Mouse (Mus musculus) cerebellum, adult 18-20 months (tissue): Measurements from ENCODE around the gene Gabbr2.

Source experiments
- DNase-seq, 2 experiments: peaks; one replicate each; pipeline ENCODE4 v3.0.0; 2021

Gene Gabbr2

GRCm38 (mm10) chr4:46915476-46915875 is 76.2 kb downstream of the Gabbr2 start:
- DNase-seq = no peak

DNA sequence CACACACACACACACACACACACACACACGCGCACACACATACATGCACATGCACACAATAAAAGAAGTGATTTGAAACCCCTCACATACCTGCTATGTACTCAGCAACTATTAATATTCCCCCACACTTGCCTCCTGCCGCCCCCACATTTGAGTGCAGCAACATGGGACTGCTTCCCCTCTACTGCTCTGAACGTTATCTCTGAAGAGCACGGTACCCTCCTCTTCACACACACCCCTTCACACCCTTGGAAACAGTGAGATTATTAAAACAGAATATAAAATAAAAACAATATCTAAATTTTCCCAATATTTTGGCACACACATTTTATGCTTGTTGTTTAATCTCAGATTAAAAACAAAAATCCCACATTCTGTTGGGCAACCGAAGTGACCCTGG is 77.1 kb downstream of the Gabbr2 start:
- no peak for DNase-seq

DNA sequence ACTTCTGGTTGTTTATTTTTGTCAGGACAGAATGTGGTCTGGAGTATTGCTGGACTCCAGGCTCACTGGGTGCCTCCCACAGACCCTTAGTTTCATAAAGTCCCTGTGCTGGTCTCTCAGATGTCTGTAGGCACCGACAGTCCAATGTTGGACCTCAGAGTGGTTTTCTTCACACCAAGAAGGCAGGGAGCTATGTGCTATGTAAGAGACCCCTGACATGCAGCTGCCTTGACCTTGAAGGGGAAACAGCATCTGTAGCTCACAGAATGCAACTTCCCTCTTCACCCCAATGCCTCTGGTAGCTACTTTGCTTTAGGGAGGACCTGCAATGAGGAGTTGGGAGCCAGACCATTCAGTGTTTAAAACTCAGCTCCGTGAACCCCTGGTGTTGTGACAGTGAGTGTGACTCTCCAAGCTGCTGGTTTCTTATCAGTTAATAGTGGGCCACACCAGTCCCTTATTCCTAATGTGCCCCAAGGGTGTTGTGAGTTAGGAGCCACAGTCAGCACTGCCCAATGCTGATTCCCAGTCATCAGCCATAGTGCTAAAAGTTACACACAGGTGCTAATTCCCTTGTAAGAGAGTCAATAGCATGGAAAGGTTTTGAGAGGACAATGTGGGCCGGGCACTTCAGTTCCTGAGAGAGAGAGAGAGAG is 85.5 kb downstream of the Gabbr2 start:
- no peak for DNase-seq

GRCm38 (mm10) chr4:46905152-46905551 is 86.5 kb downstream of the Gabbr2 start:
- no peak for DNase-seq

- no peak for DNase-seq
Measured at GRCm38 (mm10) chr4:46904129-46904528, 87.5 kb downstream of the Gabbr2 start.

DNA sequence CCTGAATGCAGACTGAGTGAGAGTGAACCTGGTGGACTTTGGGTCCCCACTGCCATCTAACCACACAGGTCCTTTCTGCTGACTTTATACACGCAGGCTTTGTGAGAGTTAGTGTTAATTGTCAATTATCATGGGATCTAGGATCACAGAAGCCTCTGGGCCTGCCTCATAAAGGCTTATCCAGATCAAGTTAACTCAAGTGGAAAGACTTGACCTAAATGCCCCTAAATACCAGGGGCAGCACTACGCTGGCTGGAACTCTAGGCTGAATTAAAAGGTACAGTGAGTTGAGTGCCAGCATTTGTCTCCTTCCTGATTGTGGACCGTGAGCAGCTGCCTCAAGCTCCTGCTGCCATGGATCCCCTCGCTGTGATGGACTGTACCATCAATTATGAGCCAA is 93.1 kb downstream of the Gabbr2 start:
- DNase-seq = no peak

- no peak for DNase-seq
Measured at GRCm38 (mm10) chr4:46897634-46898399, 93.9 kb downstream of the Gabbr2 start.

DNA sequence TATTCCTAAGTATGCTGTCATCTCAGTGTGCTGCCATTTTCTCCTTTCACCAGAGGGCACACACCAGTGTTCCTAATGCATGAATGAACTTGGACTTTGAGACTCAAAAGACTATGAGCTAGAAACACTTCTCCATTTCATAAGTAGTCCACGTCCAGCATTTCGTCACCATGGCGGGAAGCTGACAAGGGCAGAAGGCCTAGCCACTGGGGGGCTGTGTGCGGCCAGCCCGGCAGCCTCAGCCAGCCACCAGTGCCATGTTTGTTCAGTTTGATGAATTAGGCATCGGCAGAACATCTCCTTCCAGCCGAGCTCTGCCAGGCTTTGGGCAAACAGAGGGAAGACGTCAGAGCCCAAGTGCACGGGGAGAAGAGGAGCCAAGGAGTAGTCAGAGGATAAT is 97.5 kb downstream of the Gabbr2 start:
- DNase-seq = peak; percentile 51 to 54

DNA sequence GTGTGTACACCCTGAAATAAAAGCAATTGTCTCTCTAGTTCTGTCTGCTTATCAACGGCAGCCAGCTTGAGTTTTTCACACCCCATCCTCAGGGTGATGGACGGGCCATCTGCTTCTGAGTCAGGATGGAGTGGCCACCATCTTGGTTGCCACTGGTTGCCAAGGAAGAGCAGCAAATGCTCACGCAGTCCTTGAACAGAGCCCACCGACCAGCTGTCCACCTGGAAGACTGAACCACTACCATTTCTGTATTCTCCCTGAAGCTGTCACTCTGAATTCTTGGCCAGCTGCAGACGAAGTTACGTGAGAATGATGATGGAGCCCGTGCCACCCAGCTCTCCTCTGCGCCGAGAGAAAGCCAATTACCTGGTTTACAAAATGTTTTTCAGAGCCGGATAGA is 102.5 kb downstream of the Gabbr2 start:
- no peak for DNase-seq

DNA sequence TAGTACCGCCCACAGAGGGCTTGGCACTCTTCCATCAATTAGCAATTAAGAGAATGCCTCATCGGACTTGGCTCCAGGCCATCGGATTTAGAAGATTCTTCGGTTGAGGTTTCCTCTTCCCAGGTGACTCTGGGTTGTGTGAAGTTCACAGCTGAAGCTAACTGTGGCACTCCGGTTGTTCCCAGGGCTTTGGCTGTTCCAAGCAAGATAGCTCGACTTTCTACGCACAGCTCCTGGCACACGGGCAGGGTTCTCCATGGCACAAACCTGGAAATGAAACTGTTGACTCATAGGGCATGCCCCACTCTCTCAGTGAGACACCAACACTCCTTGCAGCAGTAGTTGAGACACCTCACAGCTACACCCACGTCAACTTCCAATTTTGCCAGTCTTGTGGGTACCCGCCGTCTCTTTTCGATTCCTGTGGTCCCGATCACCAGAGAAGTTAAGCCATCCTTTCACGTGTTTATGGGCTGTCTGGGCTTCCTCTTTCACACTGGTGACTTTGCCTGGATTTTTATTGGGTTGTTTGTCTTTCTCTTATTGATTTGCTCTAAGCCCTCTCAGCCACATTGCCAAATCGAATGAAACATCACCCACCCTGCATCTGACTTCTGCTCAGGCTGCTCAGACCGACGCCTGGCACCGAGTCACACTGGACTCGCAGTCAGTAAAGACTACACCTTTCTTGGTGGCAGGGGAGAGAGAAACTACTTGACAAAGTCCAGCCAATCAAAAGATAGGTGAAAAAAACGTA is 105.9 kb downstream of the Gabbr2 start:
- peak; percentile 42 to 53 for DNase-seq

DNA sequence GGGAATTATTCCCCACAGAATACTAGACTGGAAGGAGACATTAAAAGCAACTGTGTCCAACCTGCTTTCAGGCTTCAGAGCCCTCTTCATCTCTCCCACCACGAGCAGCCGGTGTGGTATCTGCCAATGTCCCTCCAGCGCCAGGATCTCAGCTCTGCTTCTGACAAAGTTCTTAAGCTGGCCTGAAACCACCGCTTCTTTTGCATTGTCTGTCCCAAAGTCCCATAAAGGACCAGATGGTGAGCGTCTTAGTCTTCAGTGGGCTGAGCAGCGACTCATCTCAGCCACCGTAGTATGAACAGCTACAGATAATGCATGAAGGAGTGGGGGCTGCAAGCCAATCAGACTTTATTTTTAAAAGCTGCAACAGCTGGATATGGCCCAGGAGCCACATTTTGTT is 107.5 kb downstream of the Gabbr2 start:
- DNase-seq = no peak

- peak; percentile 66 for DNase-seq
Measured at GRCm38 (mm10) chr4:46883546-46883945, 108.1 kb downstream of the Gabbr2 start.

DNA sequence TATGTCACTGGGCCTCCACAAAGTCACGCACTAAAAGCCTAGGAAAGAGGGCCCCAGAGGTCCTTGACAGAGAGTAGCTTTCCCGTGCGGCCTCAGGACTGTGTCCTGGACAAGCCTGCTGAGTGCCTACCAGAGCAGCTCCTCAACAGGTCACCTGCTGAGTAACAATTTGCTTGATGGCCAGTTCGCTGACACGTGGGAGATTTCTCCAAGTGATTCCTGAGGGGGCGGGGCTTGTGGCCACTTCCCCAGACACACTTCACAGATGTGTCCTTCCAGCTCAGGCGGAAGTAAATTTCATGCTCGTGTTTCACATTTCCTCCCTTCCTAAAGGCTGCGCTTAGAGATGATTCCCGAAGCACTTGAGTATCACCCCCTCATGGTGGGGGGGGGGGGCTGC is 108.6 kb downstream of the Gabbr2 start:
- peak; percentile 45 for DNase-seq

GRCm38 (mm10) chr4:46881271-46881670 is 110.4 kb downstream of the Gabbr2 start:
- no peak for DNase-seq

DNA sequence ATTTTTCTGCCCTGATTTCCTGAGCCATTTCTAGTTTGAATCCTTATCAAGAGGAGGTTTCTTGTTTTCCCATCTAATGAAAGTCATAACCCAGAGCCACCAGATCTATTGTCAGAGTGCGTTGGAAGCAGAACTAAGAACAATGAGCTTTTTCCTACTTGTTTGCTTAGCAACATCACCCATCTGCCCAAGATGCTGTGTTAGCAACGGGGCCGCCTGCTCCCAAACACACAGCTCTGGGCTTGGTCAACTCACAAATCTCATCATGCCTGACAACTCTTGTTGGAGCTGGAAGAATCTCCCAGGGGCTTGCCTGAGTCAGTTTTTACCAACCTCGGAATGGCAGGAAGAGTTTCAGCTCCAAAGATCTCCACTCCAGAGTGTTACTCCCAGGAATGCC is 111.7 kb downstream of the Gabbr2 start:
- no peak for DNase-seq

GRCm38 (mm10) chr4:46872750-46873149 is 118.9 kb downstream of the Gabbr2 start:
- no peak for DNase-seq

DNA sequence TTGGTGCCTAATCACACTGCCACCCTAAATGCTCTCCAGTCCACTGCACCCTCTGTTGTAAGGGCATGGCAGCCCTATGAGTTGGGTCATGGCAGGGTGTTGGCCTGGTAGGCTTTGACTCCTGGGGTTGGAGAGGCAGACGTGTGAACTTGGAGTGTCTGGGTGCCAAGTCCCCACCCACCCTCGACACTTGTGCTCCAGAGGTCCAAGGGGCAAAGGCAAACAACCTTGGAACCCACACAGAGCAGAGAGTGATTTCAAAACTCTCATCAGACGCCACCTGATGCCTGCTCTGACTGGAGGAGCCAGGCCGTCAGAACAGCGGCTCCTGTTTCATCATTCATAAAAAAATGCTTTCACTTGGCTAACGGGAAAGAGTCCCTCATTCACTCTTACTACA is 121.5 kb downstream of the Gabbr2 start:
- DNase-seq = no peak

GRCm38 (mm10) chr4:46869380-46869779 is 122.3 kb downstream of the Gabbr2 start:
- DNase-seq = no peak

- DNase-seq = no peak
Measured at GRCm38 (mm10) chr4:46868921-46869320, 122.8 kb downstream of the Gabbr2 start.

- DNase-seq = no peak
Measured at GRCm38 (mm10) chr4:46868181-46868580, 123.5 kb downstream of the Gabbr2 start.

GRCm38 (mm10) chr4:46867779-46868178 is 123.9 kb downstream of the Gabbr2 start:
- no peak for DNase-seq

DNA sequence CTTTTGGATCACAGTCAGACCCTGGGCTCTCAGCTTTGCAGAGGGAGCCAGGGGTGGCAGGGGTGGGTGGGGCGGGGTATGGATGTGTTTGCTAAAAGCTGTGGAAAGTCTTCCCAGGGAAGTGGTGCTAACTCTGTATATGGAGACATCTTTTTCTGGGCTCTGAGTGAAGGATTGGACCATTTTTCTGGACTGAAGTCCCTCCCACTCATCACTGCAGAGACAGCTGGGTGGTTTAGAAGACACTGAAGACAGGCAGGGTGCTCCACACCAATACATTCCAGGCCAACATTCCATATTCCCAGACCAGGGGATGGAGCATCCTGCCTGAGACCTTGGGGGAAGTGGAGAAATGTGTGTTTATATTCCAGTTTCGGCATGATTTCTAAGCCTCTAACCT is 125.6 kb downstream of the Gabbr2 start:
- DNase-seq = no peak

DNA sequence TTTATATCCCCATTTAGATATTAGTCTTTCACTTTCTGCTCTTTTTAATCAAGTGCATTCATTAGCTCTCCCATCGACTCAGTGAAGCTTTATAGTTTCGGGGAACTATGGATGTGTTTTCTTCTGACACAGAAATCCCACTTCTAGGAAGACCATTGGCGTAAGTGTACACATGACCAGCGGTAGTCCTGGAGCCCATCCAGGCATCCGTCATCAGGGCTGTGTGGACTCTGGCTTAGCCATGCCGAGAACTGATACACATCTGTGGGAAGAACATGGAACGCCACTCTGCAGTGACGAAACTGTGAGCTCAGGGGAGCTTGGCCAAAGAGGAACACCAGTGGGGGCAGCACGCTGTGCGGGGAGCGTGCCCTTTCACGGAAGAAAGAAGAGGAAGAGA is 128.0 kb downstream of the Gabbr2 start:
- no peak for DNase-seq

- no peak for DNase-seq
Measured at GRCm38 (mm10) chr4:46862677-46863076, 129.0 kb downstream of the Gabbr2 start.
